Mouse (Mus musculus): ENCODE results near the gene Aim2. TPM values are rescaled to one million over a fixed set of nuclear protein-coding genes. Genes with fewer than 3 reads are reported as not detected.

The Aim2 gene
- polyA plus RNA-seq, 1 experiment: 1.8 TPM

GRCm38 (mm10) chr1:173432411-173432810 is 81.7 kb downstream of the Aim2 start:
- Histone ChIP-seq H3K36me3 (ENCODE audit: control insufficient read depth, insufficient read depth, low read length) (no peaks in the 10 kb centered on the region), H3K4me1 (ENCODE audit: control insufficient read depth, insufficient read depth, low read length) (no peaks in the 10 kb centered on the region), H3K4me3 (ENCODE audit: insufficient read depth, low read depth, low read length) (no peak overlapping the region), H3K27me3 (replicated peaks; ENCODE audit: control insufficient read depth, insufficient read depth, low read length) (no peaks in the 10 kb centered on the region), H3K27ac (ENCODE audit: insufficient read depth, low read depth, low read length) (no peak overlapping the region)
- TF ChIP-seq CTCF (conservative IDR thresholded peaks at IDR 0.05; ENCODE audit: insufficient read depth, insufficient read length, low read depth, low read length) (no peak), POLR2A (IDR thresholded peaks at IDR 0.05; ENCODE audit: low read depth, low read length) (no peak)
- WGBS: 68% methylated on average over 2 of the region's 2 CpGs
- DNase-seq: no peak

DNA sequence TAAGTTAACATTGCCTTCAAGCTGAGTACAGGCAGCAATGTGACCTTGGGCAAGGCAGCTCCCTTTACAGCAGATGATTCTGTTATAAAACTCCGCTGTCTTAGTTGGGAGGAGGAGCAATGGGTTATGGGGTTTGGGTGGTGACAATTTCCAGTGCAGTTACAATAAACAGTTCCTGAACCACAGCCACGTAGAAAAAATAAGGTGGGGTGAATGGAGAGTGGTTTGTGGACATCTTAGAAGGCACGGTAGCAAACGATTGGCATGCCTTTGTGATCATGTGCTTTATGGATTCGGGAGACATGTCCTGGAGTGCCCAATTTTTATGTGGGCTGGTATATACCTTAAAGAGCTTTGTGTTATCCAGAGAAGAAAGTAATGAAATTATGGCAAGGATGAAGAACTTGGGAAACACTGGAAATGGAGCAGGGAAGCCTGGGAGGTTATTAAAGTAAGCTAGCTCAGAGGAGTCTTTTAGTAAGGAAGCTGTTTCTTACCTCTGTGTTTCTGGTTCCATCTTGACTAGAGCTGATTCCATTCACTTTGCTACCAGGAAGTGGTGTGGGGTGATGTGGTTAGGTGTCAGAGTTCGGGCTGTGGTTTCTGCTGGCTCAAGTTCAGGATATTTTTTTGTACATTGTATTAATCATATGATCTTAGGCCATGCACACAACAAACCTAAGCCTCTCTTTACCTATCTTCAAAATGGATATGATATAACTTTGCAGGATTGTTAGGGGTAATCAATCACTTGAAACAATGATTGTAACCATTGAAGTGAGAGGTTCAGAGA is 86.7 kb downstream of the Aim2 start:
- Histone ChIP-seq H3K27me3 (replicated peaks; ENCODE audit: control insufficient read depth, insufficient read depth, low read length) (no peaks in the 10 kb centered on the region), H3K4me3 (ENCODE audit: insufficient read depth, low read depth, low read length) (no peak overlapping the region), H3K27ac (ENCODE audit: insufficient read depth, low read depth, low read length) (no peak overlapping the region), H3K4me1 (ENCODE audit: control insufficient read depth, insufficient read depth, low read length) (no peaks in the 10 kb centered on the region), H3K36me3 (ENCODE audit: control insufficient read depth, insufficient read depth, low read length) (no peaks in the 10 kb centered on the region)
- WGBS: 64% methylated on average over 6 of the region's 6 CpGs
- no peak for TF ChIP-seq POLR2A (IDR thresholded peaks at IDR 0.05; ENCODE audit: low read depth, low read length)
- no peak for TF ChIP-seq CTCF (conservative IDR thresholded peaks at IDR 0.05; ENCODE audit: insufficient read depth, insufficient read length, low read depth, low read length)
- DNase-seq: no peak

- no peaks in the 10 kb centered on the region for H3K27me3 ChIP-seq (replicated peaks; ENCODE audit: control insufficient read depth, insufficient read depth, low read length)
- no peaks in the 10 kb centered on the region for H3K36me3 ChIP-seq (ENCODE audit: control insufficient read depth, insufficient read depth, low read length)
- no peak for TF ChIP-seq CTCF (conservative IDR thresholded peaks at IDR 0.05; ENCODE audit: insufficient read depth, insufficient read length, low read depth, low read length)
- no peak for TF ChIP-seq POLR2A (IDR thresholded peaks at IDR 0.05; ENCODE audit: low read depth, low read length)
- no peak for DNase-seq
- H3K27ac ChIP-seq (ENCODE audit: insufficient read depth, low read depth, low read length): no peak overlapping the region
- H3K4me1 ChIP-seq (ENCODE audit: control insufficient read depth, insufficient read depth, low read length): no peaks in the 10 kb centered on the region
- WGBS: 25% methylated on average over 1 of the region's 1 CpGs
- no peak overlapping the region for H3K4me3 ChIP-seq (ENCODE audit: insufficient read depth, low read depth, low read length)
These were observed 90.0 kb downstream of the Aim2 start for GRCm38 (mm10) chr1:173440681-173441080.

- DNase-seq: no peak
- TF ChIP-seq POLR2A (IDR thresholded peaks at IDR 0.05; ENCODE audit: low read depth, low read length) (no peak), CTCF (conservative IDR thresholded peaks at IDR 0.05; ENCODE audit: insufficient read depth, insufficient read length, low read depth, low read length) (no peak)
- H3K27me3 ChIP-seq (replicated peaks; ENCODE audit: control insufficient read depth, insufficient read depth, low read length): no peaks in the 10 kb centered on the region
- no peaks in the 10 kb centered on the region for H3K36me3 ChIP-seq (ENCODE audit: control insufficient read depth, insufficient read depth, low read length)
- H3K27ac ChIP-seq (ENCODE audit: insufficient read depth, low read depth, low read length): no peak overlapping the region
- WGBS: 65% methylated on average over 4 of the region's 4 CpGs
- no peaks in the 10 kb centered on the region for H3K4me1 ChIP-seq (ENCODE audit: control insufficient read depth, insufficient read depth, low read length)
- H3K4me3 ChIP-seq (ENCODE audit: insufficient read depth, low read depth, low read length): no peak overlapping the region
These were observed 90.5 kb downstream of the Aim2 start for GRCm38 (mm10) chr1:173441210-173441609.

DNA sequence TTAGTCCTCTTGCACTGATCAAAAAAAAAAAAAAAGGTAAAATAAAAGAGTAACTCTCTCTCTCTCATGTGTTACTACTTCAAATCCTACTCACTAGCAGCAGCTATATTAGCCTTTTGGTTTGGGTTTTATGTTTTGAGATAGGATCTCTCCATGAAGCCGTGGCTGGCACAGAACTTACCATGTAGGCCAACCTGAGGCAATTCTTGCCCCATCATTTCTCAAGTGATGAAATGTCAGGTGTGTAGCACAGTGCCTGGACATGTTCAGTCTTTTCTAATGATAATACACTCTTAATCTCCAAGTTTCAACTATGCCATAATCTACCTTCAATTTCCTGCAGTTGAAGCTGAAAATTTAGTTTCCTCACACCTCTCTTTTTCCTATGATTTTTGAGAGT is 92.4 kb downstream of the Aim2 start:
- no peak for TF ChIP-seq CTCF (conservative IDR thresholded peaks at IDR 0.05; ENCODE audit: insufficient read depth, insufficient read length, low read depth, low read length)
- no peak for TF ChIP-seq POLR2A (IDR thresholded peaks at IDR 0.05; ENCODE audit: low read depth, low read length)
- WGBS: 80% methylated on average over 1 of the region's 1 CpGs
- H3K27ac ChIP-seq (ENCODE audit: insufficient read depth, low read depth, low read length): no peak overlapping the region
- no peak for DNase-seq
- no peak overlapping the region for H3K4me3 ChIP-seq (ENCODE audit: insufficient read depth, low read depth, low read length)
- H3K36me3 ChIP-seq (ENCODE audit: control insufficient read depth, insufficient read depth, low read length): no peaks in the 10 kb centered on the region
- H3K27me3 ChIP-seq (replicated peaks; ENCODE audit: control insufficient read depth, insufficient read depth, low read length): no peaks in the 10 kb centered on the region
- H3K4me1 ChIP-seq (ENCODE audit: control insufficient read depth, insufficient read depth, low read length): no peaks in the 10 kb centered on the region

DNA sequence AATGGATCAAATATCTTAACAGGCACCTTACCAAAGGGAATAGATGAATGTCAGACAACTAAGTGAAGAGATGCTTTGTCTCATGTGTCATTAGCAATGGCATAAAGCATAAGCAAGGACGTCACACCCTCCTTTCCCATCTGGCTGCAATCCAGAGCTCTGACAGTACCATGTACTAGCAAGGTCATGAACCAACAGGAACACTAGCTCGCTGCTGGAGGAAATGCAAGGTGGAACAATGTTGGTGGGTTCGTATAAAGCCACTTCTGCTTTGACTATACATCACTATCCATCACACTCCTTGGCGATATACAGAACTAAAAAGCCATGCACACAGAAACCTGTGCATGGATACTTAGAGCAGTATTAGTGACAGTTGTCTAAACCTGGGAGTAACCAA is 96.4 kb downstream of the Aim2 start:
- no peaks in the 10 kb centered on the region for H3K4me1 ChIP-seq (ENCODE audit: control insufficient read depth, insufficient read depth, low read length)
- H3K4me3 ChIP-seq (ENCODE audit: insufficient read depth, low read depth, low read length): no peak overlapping the region
- TF ChIP-seq POLR2A (IDR thresholded peaks at IDR 0.05; ENCODE audit: low read depth, low read length) (no peak), CTCF (conservative IDR thresholded peaks at IDR 0.05; ENCODE audit: insufficient read depth, insufficient read length, low read depth, low read length) (no peak)
- 47% methylated on average over 4 of the region's 4 CpGs for WGBS
- H3K27ac ChIP-seq (ENCODE audit: insufficient read depth, low read depth, low read length): no peak overlapping the region
- H3K27me3 ChIP-seq (replicated peaks; ENCODE audit: control insufficient read depth, insufficient read depth, low read length): no peaks in the 10 kb centered on the region
- no peaks in the 10 kb centered on the region for H3K36me3 ChIP-seq (ENCODE audit: control insufficient read depth, insufficient read depth, low read length)
- DNase-seq: no peak

DNA sequence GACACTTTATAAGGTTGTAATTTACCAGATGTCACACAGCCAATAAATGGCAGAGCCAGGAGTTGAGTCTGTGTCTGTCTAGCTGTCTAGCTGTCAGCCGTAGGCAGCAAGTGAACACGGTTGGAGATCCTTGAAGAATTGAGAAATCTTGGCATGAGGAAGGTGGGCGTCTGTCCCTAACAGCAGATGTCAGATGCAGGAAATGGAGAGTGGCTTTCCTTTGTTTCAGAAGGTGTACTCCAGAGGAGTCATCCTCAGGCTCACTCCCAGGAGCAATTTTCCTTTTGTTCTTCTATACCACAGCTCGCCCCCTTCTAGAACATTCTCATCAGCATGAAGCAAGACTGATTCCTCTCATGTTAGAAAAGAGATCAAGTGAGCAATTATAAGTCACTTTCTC is 99.9 kb downstream of the Aim2 start:
- Histone ChIP-seq H3K4me1 (ENCODE audit: control insufficient read depth, insufficient read depth, low read length) (no peaks in the 10 kb centered on the region), H3K4me3 (ENCODE audit: insufficient read depth, low read depth, low read length) (no peak overlapping the region), H3K27ac (ENCODE audit: insufficient read depth, low read depth, low read length) (no peak overlapping the region), H3K36me3 (ENCODE audit: control insufficient read depth, insufficient read depth, low read length) (no peaks in the 10 kb centered on the region), H3K27me3 (replicated peaks; ENCODE audit: control insufficient read depth, insufficient read depth, low read length) (no peaks in the 10 kb centered on the region)
- DNase-seq: no peak
- TF ChIP-seq CTCF (conservative IDR thresholded peaks at IDR 0.05; ENCODE audit: insufficient read depth, insufficient read length, low read depth, low read length) (no peak), POLR2A (IDR thresholded peaks at IDR 0.05; ENCODE audit: low read depth, low read length) (no peak)
- WGBS: 78% methylated on average over 4 of the region's 4 CpGs
